Mouse (Mus musculus) kidney, adult 2 months (tissue): ENCODE results near the gene Ciao2b.

Experiments used
- CTCF ChIP-seq: fragments of 200-500 bp; conservative IDR thresholded peaks from 2 replicates; pipeline ENCODE4 v1.5.1; 2011; ENCODE audit warnings: low read depth, mild to moderate bottlenecking, control low read depth, low read length, moderate library complexity, mixed read lengths; ENCODE audit not compliant: insufficient read depth, insufficient read length
- POLR2A ChIP-seq: fragments of 200-500 bp; IDR thresholded peaks from one replicate; pipeline ENCODE4 v1.6.1; 2011; ENCODE audit warnings: low read depth, low read length, control low read depth

GRCm38 (mm10) chr8:104601941-104602371 lies 39.8 kb downstream of the Ciao2b start:
- TF ChIP-seq POLR2A (no peak), CTCF (no peak)
